Mouse (Mus musculus): ENCODE data around the gene Kdm8.

- no peak for TF ChIP-seq CTCF (IDR thresholded peaks at IDR 0.05; ENCODE audit: control insufficient read depth, insufficient read depth, low read length)
- TF ChIP-seq POLR2A (IDR thresholded peaks at IDR 0.05; ENCODE audit: borderline replicate concordance, control insufficient read depth, low read depth, low read length) = no peak
Observed at GRCm38 (mm10) chr7:125427492-125428090, 16.9 kb upstream of the Kdm8 start.

All from bone marrow, adult 2 months (tissue).